Mouse (Mus musculus): ENCODE data around the gene Fam13c. TPM values are rescaled to one million over a fixed set of nuclear protein-coding genes. Genes with fewer than 3 reads are reported as not detected.
A peak's percentile ranks its signal among the peaks of the same experiment; 100 is the strongest.

Gene Fam13c
- polyA plus RNA-seq, 1 experiment: 22.4 TPM

GRCm38 (mm10) chr10:70599925-70600305, 159.6 kb downstream of the Fam13c start:
- no peaks in the 10 kb centered on the region for H3K36me3 ChIP-seq (ENCODE audit: control insufficient read depth, insufficient read depth, low read length, poor library complexity, severe bottlenecking)
- H3K27ac ChIP-seq (ENCODE audit: insufficient read depth, low read length): peak overlapping the region; percentile 58
- peak overlapping the region; percentile 70 for H3K4me3 ChIP-seq (ENCODE audit: low read depth, low read length)
- no peaks in the 10 kb centered on the region for H3K27me3 ChIP-seq (ENCODE audit: control insufficient read depth, insufficient read depth, low read length, poor library complexity, severe bottlenecking)
- peak overlapping the region; percentile 26 for H3K9ac ChIP-seq (ENCODE audit: low read depth, poor library complexity, severe bottlenecking)
- H3K4me1 ChIP-seq (ENCODE audit: control insufficient read depth, insufficient read depth, low read length): no peaks in the 10 kb centered on the region
- H3K9me3 ChIP-seq (replicated peaks; ENCODE audit: control insufficient read depth, insufficient read depth, low read length, poor library complexity, severe bottlenecking): no peaks in the 10 kb centered on the region
- TF ChIP-seq EP300 (IDR thresholded peaks at IDR 0.05; ENCODE audit: insufficient read depth, low read depth, low read length) (no peak), POLR2A (IDR thresholded peaks at IDR 0.05; ENCODE audit: insufficient read depth, low read length) (no peak), CTCF (IDR thresholded peaks at IDR 0.05; ENCODE audit: low read depth, low read length) (no peak)

Other genes starting within 250 kb of the Fam13c start
- gene Mrln, start 235.8 kb upstream of the Fam13c start, polyA plus RNA-seq (2011; ENCODE audit: insufficient read depth, insufficient read length, low read depth, missing spikeins): not detected in 2 replicates
- 5.1 and 5.2 TPM in 2 replicates for gene Slc16a9, start 195.4 kb upstream of the Fam13c start, polyA plus RNA-seq (2011; ENCODE audit: insufficient read depth, insufficient read length, low read depth, missing spikeins)
- 4.8 and 6.2 TPM in 2 replicates for gene Phyhipl, start 215.5 kb downstream of the Fam13c start, polyA plus RNA-seq (2011; ENCODE audit: insufficient read depth, insufficient read length, low read depth, missing spikeins)

All from ES-Bruce4 (cell line).